In genomic region chr8:11404614-11405013, GRCm38 (mm10) we compare ENCODE assay signal across 16 mouse cellular contexts.
DNase-seq lines count a peak whose midpoint lies in the region; ATAC-seq lines count a peak whose summit lies in the region.
"Had no signal": no experiment of that assay in that cellular context is flagged by ENCODE, and none has a peak within 500 bp of the region (broad histone marks: within the 10 kb centered on the region; RNA-seq: fewer than 3 reads in every experiment).

No protein-coding gene starts in this region.

- H3K4me1 ChIP-seq in kidney, embryonic 16.5 days (ENCODE audit: insufficient read depth, low read length), result peaks cover 40% of the 10 kb centered on the region
- H3K4me1 ChIP-seq in stomach, embryonic 14.5 days (ENCODE audit: control insufficient read depth, insufficient read depth, low read length), result peaks cover 26% of the 10 kb centered on the region

- no peaks in the 10 kb centered on the region for H3K9me3 ChIP-seq in kidney, embryonic 16.5 days (ENCODE audit: low read length)
- H3K9me3 ChIP-seq in stomach, embryonic 14.5 days (ENCODE audit: control insufficient read depth, low read depth, low read length), result no peaks in the 10 kb centered on the region
- H3K9me3 ChIP-seq: forebrain, embryonic 15.5 days had no signal

- H3K27ac ChIP-seq in kidney, embryonic 16.5 days (ENCODE audit: low read length), result peak overlapping the region; percentile 19; the same call in 1 of the 2 replicates
- peak overlapping the region; percentile 48; the same call in 1 of the 2 replicates for H3K27ac ChIP-seq in stomach, embryonic 14.5 days (ENCODE audit: low read length)

- H3K9ac ChIP-seq in kidney, embryonic 16.5 days (replicated peaks; ENCODE audit: low read length), result no peak overlapping the region
- H3K9ac ChIP-seq in stomach, embryonic 14.5 days (replicated peaks; ENCODE audit: low read depth, low read length), result no peak overlapping the region
- H3K9ac ChIP-seq: forebrain, embryonic 15.5 days had no signal

- H3K36me3 ChIP-seq in kidney, embryonic 16.5 days (ENCODE audit: insufficient read depth, low read length), result peaks cover 52% of the 10 kb centered on the region
- H3K36me3 ChIP-seq in stomach, embryonic 14.5 days (ENCODE audit: control insufficient read depth, insufficient read depth, low read length), result peaks cover 7% of the 10 kb centered on the region
- H3K36me3 ChIP-seq: forebrain, embryonic 15.5 days had no signal

- peak; percentile 45 for DNase-seq in gastrocnemius, postnatal 25 days
- DNase-seq in gastrocnemius, adult 8-10 months (ENCODE audit: low spot score in 2 of 2), result no peak
- DNase-seq in kidney, adult 8-10 months, result no peak
- DNase-seq in lung, postnatal 10 days, result peak; percentile 51
- DNase-seq in lung, adult 18-20 months, result no peak
- DNase-seq in cerebellum, adult 18-20 months, result no peak
- DNase-seq: B cell, adult 2 months; cerebellum, adult 2 months; gastrocnemius, postnatal 36 days; kidney, postnatal 25 days; retina, postnatal 1 day; thymus, postnatal 14 days had no signal

- no peak for ATAC-seq in kidney, embryonic 16.5 days (ENCODE audit: low FRiP score, low TSS enrichment)
- no peak for ATAC-seq in stomach, embryonic 14.5 days (ENCODE audit: insufficient number of reproducible peaks, insufficient read depth, low FRiP score, low read depth)

- no peak overlapping the region for H3K4me3 ChIP-seq in kidney, embryonic 16.5 days (ENCODE audit: low read length)
- no peak overlapping the region for H3K4me3 ChIP-seq in stomach, embryonic 14.5 days (ENCODE audit: low read depth, low read length)
- H3K4me3 ChIP-seq: forebrain, embryonic 15.5 days had no signal

- WGBS in kidney, embryonic 16.5 days, result 74% methylated on average over 4 of the region's 4 CpGs
- WGBS in stomach, embryonic 14.5 days, result 80% methylated on average over 4 of the region's 4 CpGs

- no peak overlapping the region for H3K4me2 ChIP-seq in kidney, embryonic 16.5 days (replicated peaks; ENCODE audit: low read depth, low read length)
- H3K4me2 ChIP-seq in stomach, embryonic 14.5 days (replicated peaks; ENCODE audit: low read depth, low read length), result no peak overlapping the region
- H3K4me2 ChIP-seq: forebrain, embryonic 15.5 days; liver, embryonic 11.5 days had no signal

- no peaks in the 10 kb centered on the region for H3K27me3 ChIP-seq in kidney, embryonic 16.5 days (ENCODE audit: insufficient read depth, low read length)
- H3K27me3 ChIP-seq in stomach, embryonic 14.5 days (ENCODE audit: control insufficient read depth, insufficient read depth, low read length), result no peaks in the 10 kb centered on the region
- H3K27me3 ChIP-seq: forebrain, embryonic 15.5 days had no signal

Comparison
In these comparisons a context has a peak if more than half of its experiments do, and no peak if none do; other contexts are left out.
1. DNase-seq: peak in gastrocnemius, postnatal 25 days (single experiment) and lung, postnatal 10 days (single experiment); none in gastrocnemius, adult 8-10 months (0 of 2), kidney, adult 8-10 months (0 of 2), lung, adult 18-20 months (0 of 2) and cerebellum, adult 18-20 months (0 of 2).